Mouse (Mus musculus) sigmoid colon, adult 10 weeks (tissue): ENCODE measurements around the gene Zfp428. TPM values are rescaled to one million over a fixed set of nuclear protein-coding genes. Genes with fewer than 3 reads are reported as not detected.

Experiments
- polyA plus RNA-seq: library from polyadenylated mRNA; stranded (reverse); fragments of 350-450 nt; fragmentation: Illumina TruSeq; extraction: RNeasy Lipid Tissue Mini Kit (QIAGEN cat#74804); gene quantifications from one replicate; pipeline ENCODE4 v1.2.3, GENCODE M21; 2014; ENCODE audit warnings: low read depth, low replicate concordance

Zfp428 gene
- not detected for polyA plus RNA-seq

DNA sequence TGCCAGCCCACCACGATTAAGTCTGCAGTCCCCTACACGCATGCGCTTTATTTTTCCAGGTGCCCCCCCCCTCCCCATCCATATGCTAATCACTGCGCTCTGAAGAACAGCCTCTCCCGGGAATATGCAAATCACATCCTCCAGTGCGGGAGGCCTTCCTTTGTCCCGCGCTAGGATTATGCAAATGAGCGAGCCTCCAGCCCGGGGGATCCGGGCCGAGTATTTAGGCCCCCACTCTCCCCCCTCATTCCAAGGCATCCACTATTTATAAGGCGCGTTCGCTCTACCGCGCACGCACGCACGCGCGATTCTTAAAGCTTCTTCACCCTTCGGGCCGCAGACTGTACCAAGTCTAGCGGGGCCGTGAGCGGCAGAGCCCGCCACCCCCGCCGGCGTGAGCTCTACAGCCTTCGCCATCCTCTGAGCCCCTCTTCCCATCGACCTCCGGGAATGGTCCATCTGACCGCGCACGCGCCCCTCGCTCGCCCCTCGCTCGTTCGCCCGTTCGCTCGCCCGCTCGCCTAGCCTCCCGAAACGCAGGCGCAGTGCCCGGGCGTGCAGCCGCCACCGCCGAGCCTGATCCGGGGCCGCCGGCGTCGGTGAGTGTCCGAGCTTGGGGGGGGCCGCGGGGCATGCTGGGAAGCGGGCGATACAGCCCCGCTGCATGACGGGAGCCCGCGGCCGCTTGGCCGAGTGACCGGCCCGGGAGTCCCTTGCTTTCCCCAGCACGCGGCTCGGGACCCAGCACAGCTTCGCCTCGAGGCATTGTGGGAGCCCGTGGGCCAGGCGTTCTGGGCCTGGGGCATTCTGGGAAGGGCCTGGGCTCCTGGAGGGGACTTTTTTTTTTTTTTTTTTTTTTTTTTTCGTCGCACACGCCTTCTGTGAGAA lies at the start of gene Zfp428:
Zfp428 (plus strand) TSS at position 169 of the 888 bp plus-strand sequence.

DNA sequence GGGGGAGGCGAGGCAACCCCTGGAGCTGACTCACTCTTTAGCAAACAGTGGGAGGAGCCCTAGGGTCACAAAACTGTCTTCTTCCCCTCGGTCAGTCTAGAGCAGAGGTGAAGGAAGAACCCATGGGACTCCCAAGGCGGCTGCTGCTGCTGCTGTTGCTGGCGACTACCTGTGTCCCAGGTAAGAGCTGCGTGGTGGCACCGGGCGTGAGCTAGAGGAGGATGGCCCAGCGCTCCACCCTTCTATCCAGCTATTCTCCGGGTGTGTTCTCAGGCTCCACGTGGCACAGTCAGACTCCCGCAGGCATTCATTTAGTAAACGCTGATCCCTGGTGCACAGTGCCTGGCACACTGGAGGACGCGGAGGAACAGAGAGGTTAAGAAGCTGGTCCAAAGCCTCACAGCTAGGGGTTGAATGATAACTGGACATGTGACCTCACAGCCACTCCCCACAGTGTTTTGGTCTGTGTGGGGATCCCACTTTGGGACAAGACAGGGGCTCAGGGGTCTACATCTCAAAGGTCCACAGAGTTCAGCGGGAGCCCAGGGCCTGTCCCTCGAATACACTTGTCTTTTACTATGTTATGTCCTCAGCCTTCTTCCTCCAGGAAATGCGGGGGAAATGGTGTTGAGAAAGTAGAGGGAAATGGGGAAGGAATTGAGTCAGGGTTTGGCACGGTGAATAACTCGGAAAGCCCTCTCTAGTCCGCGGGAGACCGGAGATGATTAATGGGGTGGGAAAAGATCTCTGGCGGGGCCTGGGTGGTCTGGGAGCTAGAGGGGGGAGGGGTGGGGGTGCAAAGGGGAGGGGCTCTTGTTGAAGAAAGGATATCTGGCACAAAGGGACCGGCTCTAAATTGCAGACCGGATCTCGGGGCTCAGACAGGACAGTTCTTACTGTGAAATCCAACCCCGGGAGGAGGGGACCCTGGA lies 44.2 kb upstream of the Zfp428 start, which contains the start of gene Plaur:
Plaur (plus strand) TSS at position 97 of the 932 bp plus-strand sequence.

DNA sequence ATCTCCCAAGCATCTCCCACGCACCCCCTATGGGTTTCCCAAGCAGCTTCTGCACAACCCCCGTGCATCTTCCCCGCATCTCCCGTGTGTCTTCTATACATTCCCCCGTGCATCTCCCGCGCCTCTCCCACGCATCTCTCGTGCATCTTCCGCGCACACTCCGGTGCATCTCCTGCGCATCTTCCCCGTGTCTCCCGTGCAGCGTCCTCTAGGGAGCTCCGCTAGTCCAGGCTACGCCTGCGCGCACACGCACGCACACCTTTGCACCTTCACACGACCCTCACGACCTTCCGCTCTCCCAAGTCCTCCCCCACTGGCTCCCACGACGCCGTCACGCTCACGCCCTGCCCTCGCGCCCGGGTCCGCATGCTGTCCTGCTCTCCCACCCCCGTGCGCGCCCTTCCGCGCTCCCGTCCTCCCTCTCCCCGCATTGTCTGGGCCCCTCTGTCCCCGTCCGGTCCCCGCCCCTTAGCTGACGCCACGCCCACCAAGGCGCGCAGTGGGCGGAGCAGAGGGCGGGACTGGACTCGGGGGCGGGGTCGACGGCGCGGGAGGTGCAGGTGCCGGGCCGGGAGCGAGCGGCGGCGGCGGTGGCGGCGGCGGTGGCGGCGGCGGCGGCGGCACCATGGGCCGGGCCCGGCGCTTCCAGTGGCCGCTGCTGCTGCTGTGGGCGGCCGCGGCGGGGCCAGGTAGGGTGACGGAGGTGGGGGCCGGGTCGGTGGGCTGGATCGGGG lies 25.2 kb upstream of the Zfp428 start, which contains the start of gene Cadm4:
Cadm4 (plus strand) TSS at position 550 of the 734 bp plus-strand sequence.

DNA sequence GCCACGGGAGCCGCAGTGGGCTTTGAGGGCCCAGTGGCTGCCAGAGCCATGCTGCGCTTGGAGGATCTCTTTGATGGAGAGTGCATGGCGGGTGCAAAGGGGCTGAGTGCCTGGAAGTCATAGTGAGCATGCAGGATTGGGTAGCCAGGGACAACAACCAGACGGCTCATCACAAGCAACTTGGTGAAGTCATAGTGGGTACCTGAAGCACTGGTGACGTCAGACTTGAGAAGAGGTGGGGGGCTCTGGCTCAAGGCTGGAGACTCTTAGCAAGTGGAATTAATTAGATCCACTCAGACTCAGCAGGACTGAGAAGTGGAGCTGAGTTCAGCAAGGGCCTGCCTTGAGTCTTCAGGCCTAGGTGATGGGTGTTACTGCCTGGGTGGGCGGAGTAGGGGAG lies 5.5 kb downstream of the Zfp428 start, which contains the start of gene AC161166.1:
AC161166.1 (minus strand) TSS at position 101 of the 400 bp plus-strand sequence.

DNA sequence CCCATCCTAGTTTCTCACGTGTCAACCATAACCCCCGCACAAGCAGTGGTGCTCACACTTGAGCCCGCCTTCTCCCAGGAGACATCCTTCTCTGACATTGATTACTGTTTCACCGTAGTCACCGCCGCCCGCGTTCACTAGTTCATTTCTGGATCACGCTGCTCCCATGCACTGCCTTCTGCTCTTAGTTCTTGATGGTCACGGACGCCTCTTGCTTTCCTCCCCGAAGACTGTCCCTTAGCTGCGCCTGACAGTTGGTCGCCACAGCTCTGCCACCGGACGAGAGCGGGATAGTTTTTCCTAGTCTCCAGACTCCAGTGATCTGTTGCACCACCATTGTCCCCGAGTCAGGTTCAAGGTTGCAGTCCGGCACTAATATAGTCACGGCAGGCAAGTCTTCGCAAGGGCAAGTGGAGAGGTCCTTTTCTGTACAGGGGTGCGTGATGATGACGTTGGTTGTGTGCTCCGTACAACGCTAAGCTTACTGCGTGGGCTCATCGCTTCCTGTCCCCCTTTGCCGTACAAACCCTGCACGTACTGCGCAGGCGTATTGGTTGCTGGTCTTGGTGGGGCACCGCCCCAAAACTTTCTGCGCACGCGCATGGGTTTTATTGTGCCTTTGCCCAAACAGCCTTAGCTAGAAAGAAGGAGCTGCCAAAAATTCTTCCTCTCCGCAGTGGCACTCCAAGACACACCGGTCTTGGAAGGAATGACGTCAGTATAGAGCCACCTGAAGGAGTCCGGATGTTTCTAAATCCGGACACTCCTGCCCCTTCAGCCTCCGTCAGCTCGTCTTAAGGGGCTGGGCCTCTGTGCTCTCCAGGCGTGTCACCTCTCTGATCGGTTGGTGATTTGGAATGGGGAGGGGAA lies 23.5 kb downstream of the Zfp428 start, which contains the start of gene Irgq:
Irgq (plus strand) TSS at position 628 of the 870 bp plus-strand sequence.

DNA sequence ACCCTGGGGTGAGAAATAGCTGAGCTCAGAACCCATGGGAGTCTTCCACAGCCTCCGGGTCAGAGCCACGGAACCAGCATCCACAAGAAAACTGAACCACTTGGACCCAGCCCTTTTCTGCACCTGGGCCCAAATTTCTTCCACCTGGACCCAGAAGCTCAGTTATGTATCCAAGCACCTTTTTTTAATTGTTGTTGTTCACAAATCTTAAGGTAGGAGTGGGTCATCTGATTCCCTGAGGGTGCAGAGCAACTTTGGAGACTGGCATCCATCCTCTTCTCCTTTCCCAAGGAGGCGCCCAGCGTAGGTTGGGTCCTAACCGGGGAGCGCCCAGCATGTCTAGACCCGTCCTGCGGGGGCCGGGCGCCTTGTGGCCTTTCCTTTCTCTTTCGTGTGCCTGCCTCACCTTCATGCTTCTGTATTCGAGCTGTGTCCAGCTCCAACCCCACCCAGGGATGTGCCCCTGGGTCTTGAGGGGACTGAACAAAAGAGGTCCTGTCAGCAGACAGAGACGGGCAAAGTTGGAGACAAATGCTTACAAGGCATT lies 39.3 kb downstream of the Zfp428 start, which contains the start of the genes Pinlyp and Xrcc1:
Pinlyp (minus strand) TSS at position 51 of the 547 bp plus-strand sequence.
Xrcc1 (plus strand) TSS at position 222 of the 547 bp plus-strand sequence.

Other genes starting within 250 kb of the Zfp428 start
- gene Zfp93, start 236.6 kb upstream of the Zfp428 start, polyA plus RNA-seq: 3.0 TPM
- 6.9 TPM for gene Zfp61, start 205.8 kb upstream of the Zfp428 start, polyA plus RNA-seq
- gene Zfp94, start 190.3 kb upstream of the Zfp428 start, polyA plus RNA-seq: 0.85 TPM
- not detected for gene Tescl, start 173.1 kb upstream of the Zfp428 start, polyA plus RNA-seq
- not detected for gene Lypd5, start 157.8 kb upstream of the Zfp428 start, polyA plus RNA-seq
- gene Kcnn4, start 136.7 kb upstream of the Zfp428 start, polyA plus RNA-seq: 1.0 TPM
- not detected for gene Smg9, start 107.4 kb upstream of the Zfp428 start, polyA plus RNA-seq
- gene Irgc1, start 54.7 kb upstream of the Zfp428 start, polyA plus RNA-seq: not detected
- gene Plaur, start 44.5 kb upstream of the Zfp428 start, polyA plus RNA-seq: 1.7 TPM
- gene Cadm4, start 25.0 kb upstream of the Zfp428 start, polyA plus RNA-seq: 0.19 TPM
- gene AC161166.1, start 5.4 kb downstream of the Zfp428 start, polyA plus RNA-seq: not detected
- 7.1 TPM for gene Irgq, start 23.7 kb downstream of the Zfp428 start, polyA plus RNA-seq
- gene Pinlyp, start 39.1 kb downstream of the Zfp428 start, polyA plus RNA-seq: not detected
- gene Xrcc1, start 39.3 kb downstream of the Zfp428 start, polyA plus RNA-seq: 1.5 TPM
- 15.0 TPM for gene Ethe1, start 80.5 kb downstream of the Zfp428 start, polyA plus RNA-seq
- gene Zfp575, start 80.6 kb downstream of the Zfp428 start, polyA plus RNA-seq: not detected
- gene Phldb3, start 103.8 kb downstream of the Zfp428 start, polyA plus RNA-seq: not detected
- not detected for gene Lypd3, start 129.5 kb downstream of the Zfp428 start, polyA plus RNA-seq
- not detected for gene Tex101, start 169.7 kb downstream of the Zfp428 start, polyA plus RNA-seq
- gene BC049730, start 202.2 kb downstream of the Zfp428 start, polyA plus RNA-seq: not detected
- not detected for gene Gm4763, start 219.9 kb downstream of the Zfp428 start, polyA plus RNA-seq